Mouse (Mus musculus) kidney, adult 8-10 months (tissue): ENCODE measurements around the gene Zfp593.
A peak's percentile ranks its signal among the peaks of the same experiment; 100 is the strongest.
"Not testable (repeated sequence)": the region's sequence is repeated elsewhere in the genome, so short reads cannot be mapped to it uniquely, and the experiment has no call there.

Experiments
- DNase-seq, 2 experiments: peaks; one replicate each; pipeline ENCODE4 v3.0.0; 2022

The Zfp593 gene

GRCm38 (mm10) chr4:134245148-134245843, at the start of gene Zfp593:
Gene Zfp593 (minus strand): TSS chr4:134245592.
- peak; percentile 90 to 95 for DNase-seq

- DNase-seq, result no peak
Observed at GRCm38 (mm10) chr4:134293692-134294163, 48.3 kb upstream of the Zfp593 start.

GRCm38 (mm10) chr4:134293061-134293691, 47.8 kb upstream of the Zfp593 start:
- DNase-seq, result no peak

- DNase-seq, result peak; percentile 46 to 75
Observed at GRCm38 (mm10) chr4:134292067-134292466, 46.7 kb upstream of the Zfp593 start.

- no peak for DNase-seq
Observed at GRCm38 (mm10) chr4:134288397-134289256, 43.2 kb upstream of the Zfp593 start.

- peak; percentile 71 to 73 for DNase-seq
Observed at GRCm38 (mm10) chr4:134287575-134288025, 42.2 kb upstream of the Zfp593 start, which contains the start of gene Pdik1l. Gene Pdik1l (minus strand): TSS chr4:134287895.

- DNase-seq, result peak; percentile 88 to 94
Observed at GRCm38 (mm10) chr4:134287168-134287564, 41.8 kb upstream of the Zfp593 start.

- DNase-seq, result no peak
Observed at GRCm38 (mm10) chr4:134286226-134287167, 41.1 kb upstream of the Zfp593 start.

GRCm38 (mm10) chr4:134284942-134285341, 39.5 kb upstream of the Zfp593 start:
- DNase-seq, result no peak

GRCm38 (mm10) chr4:134273417-134274345, 28.3 kb upstream of the Zfp593 start:
- no peak for DNase-seq

- DNase-seq, result no peak
Observed at GRCm38 (mm10) chr4:134272731-134273416, 27.5 kb upstream of the Zfp593 start.

- DNase-seq, result no peak
Observed at GRCm38 (mm10) chr4:134271979-134272378, 26.6 kb upstream of the Zfp593 start.

GRCm38 (mm10) chr4:134269622-134270021, 24.2 kb upstream of the Zfp593 start:
- not testable (repeated sequence) for DNase-seq

GRCm38 (mm10) chr4:134268102-134268655, 22.8 kb upstream of the Zfp593 start:
- DNase-seq, result no peak

GRCm38 (mm10) chr4:134265860-134266585, 20.6 kb upstream of the Zfp593 start:
- DNase-seq, result no peak

GRCm38 (mm10) chr4:134263191-134263590, 17.8 kb upstream of the Zfp593 start:
- peak; percentile 50 to 81 for DNase-seq

- DNase-seq, result no peak
Observed at GRCm38 (mm10) chr4:134258354-134258753, 13.0 kb upstream of the Zfp593 start.

- no peak for DNase-seq
Observed at GRCm38 (mm10) chr4:134257198-134258009, 12.0 kb upstream of the Zfp593 start.
